Mouse (Mus musculus) spleen, adult 2 months (tissue): ENCODE measurements at regions not wholly inside any gene's neighbourhood (a gene's known extent, or its start where the extent isn't known, plus 50 kb on each side); places are given as distances from the start of the nearest gene placed in this dataset.

ENCODE experiments used
- CTCF ChIP-seq: fragments of 200-500 bp; IDR thresholded peaks from 2 replicates; pipeline ENCODE4 v1.5.1; 2011; ENCODE audit warnings: mild to moderate bottlenecking, inconsistent platforms; ENCODE audit not compliant: insufficient read depth, insufficient read length, insufficient replicate concordance; ENCODE audit errors: extremely low read depth
- POLR2A ChIP-seq: fragments of 200-500 bp; IDR thresholded peaks from 2 replicates; pipeline ENCODE4 v1.6.1; 2011; ENCODE audit warnings: low read depth, low read length, inconsistent platforms

GRCm38 (mm10) chr10:37319746-37320430, 181.2 kb upstream of the Marcks start:
- TF ChIP-seq CTCF, result no peak
- TF ChIP-seq POLR2A, result no peak
